8 mouse cellular contexts compared by ENCODE assay signal in genomic region chr19:53140044-53140803, GRCm38 (mm10). TPM values are rescaled to one million over a fixed set of nuclear protein-coding genes. Genes with fewer than 3 reads are reported as not detected.
DNase-seq lines count a peak whose midpoint lies in the region; ATAC-seq and TF ChIP-seq lines count a peak whose summit lies in the region.

TSS of gene Add3 (plus strand) at chr19:53140443.

- H3K27me3 ChIP-seq in hindbrain, embryonic 15.5 days = no peaks in the 10 kb centered on the region

- peak within 1 kb of the TSS; percentile 52 for H3K9ac ChIP-seq in hindbrain, embryonic 15.5 days

- H3K4me3 ChIP-seq in cortical plate, adult 2 months (ENCODE audit: insufficient read depth, low read length) = peak within 1 kb of the TSS; percentile 72
- H3K4me3 ChIP-seq in hindbrain, embryonic 15.5 days = peak within 1 kb of the TSS; percentile 70

- H3K36me3 ChIP-seq in hindbrain, embryonic 15.5 days = no peaks in the 10 kb centered on the region

- H3K4me1 ChIP-seq in cortical plate, adult 2 months (ENCODE audit: control insufficient read depth, insufficient read depth, low read length) = no peaks in the 10 kb centered on the region
- peaks cover 34% of the 10 kb centered on the region for H3K4me1 ChIP-seq in hindbrain, embryonic 15.5 days (replicated peaks)

- no peaks in the 10 kb centered on the region for H3K9me3 ChIP-seq in hindbrain, embryonic 15.5 days

- H3K4me2 ChIP-seq in hindbrain, embryonic 15.5 days = peak within 1 kb of the TSS; percentile 90

- TF ChIP-seq CTCF in cortical plate, adult 2 months (IDR thresholded peaks at IDR 0.05; ENCODE audit: extremely low read depth, insufficient read depth, low read length) = no peak

- no peak for ATAC-seq in activated CD4-positive, CD25-positive, alpha-beta regulatory T cell, adult 4 months
- ATAC-seq in hindbrain, embryonic 15.5 days (ENCODE audit: low FRiP score, low read depth) = no peak

- H3K27ac ChIP-seq in cortical plate, adult 2 months (ENCODE audit: insufficient read depth, low read length) = peak within 1 kb of the TSS; percentile 94
- peak within 1 kb of the TSS; percentile 82 for H3K27ac ChIP-seq in hindbrain, embryonic 15.5 days (replicated peaks)

- 7% methylated on average over 24 of the region's 24 CpGs for WGBS in hindbrain, embryonic 15.5 days

- TF ChIP-seq POLR2A in cortical plate, adult 2 months (IDR thresholded peaks at IDR 0.05; ENCODE audit: extremely low read depth, insufficient read depth, low read length) = peak; percentile 75

- DNase-seq in gastrocnemius, adult 8-10 months (ENCODE audit: low spot score in 2 of 2) = peak in 1 of 2 experiments; percentile 41
- DNase-seq in layer of hippocampus, postnatal 36 days = peak; percentile 65 to 69
- peak; percentile 48 for DNase-seq in lung, postnatal 14 days
- DNase-seq in retina, embryonic 14.5 days (ENCODE audit: low spot score) = peak; percentile 52
- DNase-seq in urinary bladder, postnatal 25 days (ENCODE audit: low spot score) = peak; percentile 33

RNA-seq across cellular contexts. Expression of gene Add3, which starts in this region (rescaled TPM):
- 100 to 1,000 TPM; 113 to 128 TPM for polyA plus RNA-seq in activated CD4-positive, CD25-positive, alpha-beta regulatory T cell, adult 4 months (2017; shearing (Covaris generic))
- 75.3 and 76.7 TPM in 2 replicates for polyA plus RNA-seq in cortical plate, adult 2 months (2012; rRNA removed)
- total RNA-seq in gastrocnemius, adult 8-10 months (2022) = 10 to 100 TPM; 17.4 to 25.8 (median 20.8) TPM
- polyA plus RNA-seq in hindbrain, embryonic 15.5 days (2015; fragmentation: Nextera tagmentation; extraction: Ambion mirVana) = 40.7 and 46.1 TPM in 2 replicates
- total RNA-seq in layer of hippocampus, postnatal 36 days (2021) = 100 to 1,000 TPM; 124 TPM

Comparison
In these comparisons a context has a peak if more than half of its experiments do, and no peak if none do; other contexts are left out.
1. RNA of gene Add3 (total RNA-seq): 124 TPM in layer of hippocampus, postnatal 36 days; 17.4 to 25.8 TPM in gastrocnemius, adult 8-10 months; every median in the first group is over 4 times any median in the second.